Mouse (Mus musculus) testis, adult 2 months (tissue): ENCODE results near the gene Rbm12. TPM values are rescaled to one million over a fixed set of nuclear protein-coding genes. Genes with fewer than 3 reads are reported as not detected.

Experiments used
- H3K27ac ChIP-seq: fragments of 200-500 bp; 2 replicates; pipeline ENCODE4 v1.5.1; 2012; ENCODE audit warnings: low read depth, low read length; ENCODE audit not compliant: control insufficient read depth, insufficient read depth
- H3K27me3 ChIP-seq: fragments of 200-500 bp; 2 replicates; pipeline ENCODE4 v1.6.1; 2012; ENCODE audit warnings: mild to moderate bottlenecking, low read length, moderate library complexity; ENCODE audit not compliant: control insufficient read depth, insufficient read depth
- H3K36me3 ChIP-seq: fragments of 200-500 bp; 2 replicates; pipeline ENCODE4 v1.6.1; 2012; ENCODE audit warnings: mild to moderate bottlenecking, low read length; ENCODE audit not compliant: control insufficient read depth, insufficient read depth
- H3K4me1 ChIP-seq: fragments of 200-500 bp; 2 replicates; pipeline ENCODE4 v1.6.1; 2012; ENCODE audit warnings: low read length; ENCODE audit not compliant: control insufficient read depth, insufficient read depth
- H3K4me3 ChIP-seq: fragments of 200-500 bp; 2 replicates; pipeline ENCODE4 v1.5.1; 2012; ENCODE audit warnings: low read depth, mild to moderate bottlenecking, low read length, moderate library complexity, mixed read lengths; ENCODE audit not compliant: control insufficient read depth
- CTCF ChIP-seq: fragments of 200-500 bp; IDR thresholded peaks from 2 replicates; pipeline ENCODE4 v1.5.1; 2012; ENCODE audit warnings: low read depth, mild to moderate bottlenecking, inconsistent platforms, low read length, moderate library complexity; ENCODE audit not compliant: control insufficient read depth, insufficient read depth, insufficient replicate concordance
- POLR2A ChIP-seq: fragments of 200-500 bp; IDR thresholded peaks from 2 replicates; pipeline ENCODE4 v1.6.1; 2012; ENCODE audit warnings: low read depth, mild to moderate bottlenecking, inconsistent platforms, low read length, moderate library complexity; ENCODE audit not compliant: control insufficient read depth
- polyA plus RNA-seq: library from polyadenylated mRNA; depleted of rRNA; stranded (reverse); fragments of >200 nt; gene quantifications from 2 replicates; pipeline ENCODE4 v1.2.3, GENCODE M21; 2012

Gene Rbm12
- polyA plus RNA-seq, 1 experiment, result 12.1 TPM

- Histone ChIP-seq H3K27ac (peak overlapping the region; percentile 91), H3K4me3 (peak overlapping the region; percentile 90), H3K27me3 (no peaks in the 10 kb centered on the region), H3K4me1 (no peaks in the 10 kb centered on the region), H3K36me3 (no peaks in the 10 kb centered on the region)
- TF ChIP-seq POLR2A (no peak), CTCF (no peak)
Observed at GRCm38 (mm10) chr2:156110627-156111357, 986 bp downstream of the Rbm12 start.

GRCm38 (mm10) chr2:156091926-156092325 lies 19.9 kb downstream of the Rbm12 start:
- H3K4me3 ChIP-seq, result no peak overlapping the region
- no peak overlapping the region for H3K27ac ChIP-seq
- H3K36me3 ChIP-seq, result no peaks in the 10 kb centered on the region; the same call in 1 of the 2 replicates
- no peaks in the 10 kb centered on the region for H3K4me1 ChIP-seq
- no peaks in the 10 kb centered on the region for H3K27me3 ChIP-seq
- TF ChIP-seq POLR2A (no peak), CTCF (no peak)

GRCm38 (mm10) chr2:156089799-156090198 lies 22.0 kb downstream of the Rbm12 start:
- no peaks in the 10 kb centered on the region; the same call in 1 of the 2 replicates for H3K36me3 ChIP-seq
- H3K27ac ChIP-seq, result no peak overlapping the region
- TF ChIP-seq CTCF (no peak), POLR2A (no peak)
- H3K27me3 ChIP-seq, result no peaks in the 10 kb centered on the region
- no peaks in the 10 kb centered on the region for H3K4me1 ChIP-seq
- H3K4me3 ChIP-seq, result no peak overlapping the region

- H3K4me3 ChIP-seq, result no peak overlapping the region
- H3K27me3 ChIP-seq, result no peaks in the 10 kb centered on the region
- TF ChIP-seq CTCF, result no peak
- TF ChIP-seq POLR2A, result no peak
- no peaks in the 10 kb centered on the region; the same call in 1 of the 2 replicates for H3K36me3 ChIP-seq
- no peaks in the 10 kb centered on the region for H3K4me1 ChIP-seq
- H3K27ac ChIP-seq, result no peak overlapping the region
Observed at GRCm38 (mm10) chr2:156087391-156088110, 24.2 kb downstream of the Rbm12 start.

GRCm38 (mm10) chr2:156084541-156084940 lies 27.2 kb downstream of the Rbm12 start:
- Histone ChIP-seq H3K27ac (no peak overlapping the region), H3K27me3 (no peaks in the 10 kb centered on the region), H3K4me1 (no peaks in the 10 kb centered on the region), H3K4me3 (no peak overlapping the region), H3K36me3 (no peaks in the 10 kb centered on the region)
- TF ChIP-seq POLR2A (no peak), CTCF (no peak)

GRCm38 (mm10) chr2:156080391-156080790 lies 31.4 kb downstream of the Rbm12 start:
- H3K27ac ChIP-seq, result no peak overlapping the region
- H3K36me3 ChIP-seq, result peaks cover 4% of the 10 kb centered on the region; the same call in 1 of the 2 replicates
- TF ChIP-seq CTCF, result no peak
- TF ChIP-seq POLR2A, result no peak
- no peak overlapping the region for H3K4me3 ChIP-seq
- no peaks in the 10 kb centered on the region for H3K4me1 ChIP-seq
- no peaks in the 10 kb centered on the region for H3K27me3 ChIP-seq

GRCm38 (mm10) chr2:156079674-156080073 lies 32.1 kb downstream of the Rbm12 start:
- Histone ChIP-seq H3K27me3 (no peaks in the 10 kb centered on the region), H3K4me1 (no peaks in the 10 kb centered on the region), H3K36me3 (peaks cover 4% of the 10 kb centered on the region; the same call in 1 of the 2 replicates), H3K27ac (no peak overlapping the region), H3K4me3 (no peak overlapping the region)
- TF ChIP-seq CTCF, result no peak
- no peak for TF ChIP-seq POLR2A
